Mouse (Mus musculus): ENCODE data around the gene Sipa1l1. TPM values are rescaled to one million over a fixed set of nuclear protein-coding genes. Genes with fewer than 3 reads are reported as not detected.
A peak's percentile ranks its signal among the peaks of the same experiment; 100 is the strongest.

Gene Sipa1l1
- total RNA-seq, 2 experiments from 2014 or later: 16.7 to 20.6 TPM

DNA sequence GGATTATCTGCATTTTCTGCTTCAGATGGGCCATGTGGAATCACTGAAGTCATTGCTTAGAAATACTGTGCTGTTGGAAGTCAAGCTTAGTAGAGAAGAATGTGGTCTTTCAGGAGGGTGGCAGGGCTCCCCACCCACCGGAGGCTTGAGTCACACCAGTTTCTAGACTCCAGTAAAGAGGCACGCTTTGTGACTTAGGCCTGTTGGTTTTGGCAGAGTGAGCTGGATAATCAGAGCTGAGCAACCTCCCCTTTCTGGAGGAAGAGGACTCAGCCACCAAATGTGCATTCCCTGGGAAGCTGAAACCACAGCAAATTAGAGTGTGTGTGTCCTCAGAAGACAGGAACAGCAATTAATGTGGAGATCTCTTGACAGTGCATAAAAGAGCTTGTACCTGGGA lies 258.3 kb downstream of the Sipa1l1 start:
- no peak for DNase-seq

DNA sequence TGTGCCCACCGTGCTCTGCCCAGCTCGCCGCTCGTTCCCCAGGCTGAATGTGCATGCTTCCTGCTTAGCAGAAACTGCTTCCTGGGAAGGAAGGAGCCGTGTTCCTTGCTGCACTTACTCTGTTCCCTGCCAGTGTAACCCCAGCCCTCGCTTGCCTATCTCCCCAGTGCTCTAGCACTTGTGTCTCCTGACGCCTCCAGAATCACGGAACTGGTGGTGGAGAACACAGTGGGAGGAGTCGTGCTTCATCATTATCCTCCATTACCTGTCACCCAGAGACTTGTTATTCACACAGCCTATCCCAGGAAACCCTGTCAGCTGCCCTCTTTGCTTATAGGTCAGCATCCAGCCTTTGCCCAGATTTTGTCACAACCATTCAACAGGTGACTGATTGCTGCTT lies 259.3 kb downstream of the Sipa1l1 start:
- DNase-seq: no peak

DNA sequence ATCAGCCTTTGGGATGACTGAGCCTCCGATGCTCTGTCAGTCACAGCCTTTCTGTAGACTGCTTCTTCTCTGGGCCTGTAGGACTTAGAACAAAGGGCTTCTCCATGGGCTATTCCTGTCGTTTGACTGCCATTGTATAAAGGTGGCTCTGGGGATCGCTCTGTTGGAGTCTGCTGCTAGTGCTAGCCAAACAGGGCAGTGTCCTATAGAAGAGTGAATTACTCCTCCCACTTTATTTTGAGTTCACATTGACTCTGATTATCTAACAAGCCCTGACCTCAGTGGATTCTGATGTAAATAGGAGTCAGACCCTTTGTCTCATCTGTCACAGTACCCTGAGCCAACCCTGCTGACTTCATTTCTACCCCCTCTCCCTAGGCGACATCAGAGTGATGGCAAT lies 264.2 kb downstream of the Sipa1l1 start:
- no peak for DNase-seq

- no peak for DNase-seq
Measured at GRCm38 (mm10) chr12:82434591-82434990, 265.5 kb downstream of the Sipa1l1 start.

DNA sequence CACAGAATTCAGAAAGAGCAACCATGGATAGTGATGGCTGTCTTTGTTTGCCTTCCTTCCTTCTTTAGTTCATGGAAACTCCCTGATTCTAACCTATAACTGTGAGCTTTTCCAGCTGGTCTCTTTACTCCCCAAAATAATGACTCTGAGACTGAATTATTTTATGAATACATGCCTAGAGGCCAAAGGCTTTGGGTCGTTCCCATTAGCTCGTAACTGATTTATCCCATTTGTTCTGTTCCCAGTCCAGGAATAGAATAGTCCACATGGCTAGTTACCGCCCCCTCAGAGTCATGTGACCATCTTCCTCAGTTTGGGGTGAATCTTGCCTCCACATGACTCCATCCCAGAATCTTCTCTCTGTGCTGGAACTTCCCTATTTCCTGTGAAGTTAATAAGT lies 272.4 kb downstream of the Sipa1l1 start:
- no peak for DNase-seq

- no peak for DNase-seq
Measured at GRCm38 (mm10) chr12:82446609-82447024, 277.5 kb downstream of the Sipa1l1 start.

DNA sequence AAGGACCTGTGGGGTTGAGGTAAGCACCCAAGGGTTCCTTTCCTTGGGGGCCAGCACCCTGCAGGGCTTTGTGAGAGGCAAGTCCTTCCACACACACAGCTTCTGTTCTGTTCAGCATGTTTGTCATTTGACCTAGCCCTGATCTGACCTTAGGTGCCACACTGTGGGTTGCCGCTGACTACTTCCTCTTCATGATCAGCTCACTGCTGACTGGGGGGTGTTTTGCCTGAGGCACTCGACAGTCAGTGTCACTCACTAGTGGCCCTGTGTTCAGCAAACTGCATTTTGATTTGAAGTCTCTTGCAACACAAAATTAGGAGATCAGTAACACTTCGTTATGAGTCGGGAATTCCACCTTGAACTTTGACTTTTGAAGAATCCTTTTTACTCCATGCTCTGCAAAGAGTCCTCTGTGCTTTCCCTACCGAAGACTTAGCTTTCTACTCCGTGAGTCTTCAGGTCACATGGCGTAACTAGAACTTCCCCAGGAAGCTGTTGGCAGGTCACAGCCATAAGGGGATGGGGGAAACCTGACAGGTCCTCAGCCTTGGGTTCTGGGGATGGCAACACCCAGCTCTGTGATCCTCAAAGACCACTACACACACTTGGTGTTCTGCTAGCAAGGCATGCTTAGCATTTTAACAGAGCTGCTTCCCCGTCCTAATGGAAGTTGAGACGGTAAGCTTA lies 279.2 kb downstream of the Sipa1l1 start:
- no peak for DNase-seq

DNA sequence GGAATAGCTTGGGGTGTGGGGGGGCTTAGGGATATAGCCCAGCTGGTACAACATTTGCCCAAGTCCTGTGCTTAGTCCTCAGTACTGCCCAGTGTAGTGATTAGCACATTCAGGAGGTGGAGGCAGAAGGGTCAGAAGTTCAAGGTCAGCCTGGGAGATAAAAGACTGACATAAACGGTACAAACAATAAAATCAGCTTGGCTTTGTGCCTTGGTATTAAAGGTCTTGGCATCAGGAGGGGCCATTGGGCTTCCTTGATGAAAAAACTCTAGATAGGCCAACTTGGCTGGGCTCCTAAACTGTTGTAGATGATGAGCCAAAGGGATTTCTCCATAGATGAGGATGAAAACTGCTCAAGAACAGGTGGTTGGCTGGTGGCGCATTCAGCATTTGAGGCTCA lies 283.3 kb downstream of the Sipa1l1 start:
- DNase-seq: no peak

DNA sequence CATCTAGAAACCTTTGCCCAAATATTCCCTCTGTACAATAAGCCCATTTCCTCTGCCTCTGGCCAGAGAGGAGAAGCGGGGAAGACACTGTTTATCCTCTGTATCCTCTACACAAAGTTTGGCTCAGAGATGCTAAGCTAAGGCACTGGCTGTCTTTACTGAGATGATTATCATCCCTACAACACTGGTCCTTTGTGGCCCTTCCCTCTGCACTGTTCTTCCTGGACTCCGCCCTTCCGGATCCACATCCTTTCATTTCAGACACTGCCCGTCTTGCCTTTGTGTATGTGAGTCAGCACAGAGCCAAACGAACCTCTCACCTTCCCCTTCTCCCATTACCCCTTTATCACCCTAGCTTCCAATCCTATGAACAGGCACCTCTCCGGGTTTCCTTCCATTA lies 285.3 kb downstream of the Sipa1l1 start:
- DNase-seq: no peak

- DNase-seq: no peak
Measured at GRCm38 (mm10) chr12:82455700-82456413, 286.7 kb downstream of the Sipa1l1 start.

DNA sequence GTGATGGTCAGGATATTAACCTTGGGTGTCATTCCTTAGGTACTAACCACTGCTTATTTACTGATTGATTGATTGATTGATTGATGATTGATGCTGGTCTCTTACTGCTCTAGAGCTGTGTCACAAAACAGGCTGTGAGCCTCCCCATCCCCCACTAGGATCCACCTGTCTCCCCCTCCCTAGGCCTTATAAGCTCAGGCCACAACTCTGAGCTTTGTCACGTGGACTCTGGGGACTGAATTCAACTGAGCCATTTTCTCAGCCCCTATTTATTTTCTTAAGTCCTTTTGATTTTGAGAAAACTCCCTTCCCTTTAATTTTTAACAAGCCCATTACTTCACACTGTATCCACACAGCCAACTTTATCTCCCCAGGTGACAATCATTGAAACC lies 287.3 kb downstream of the Sipa1l1 start:
- DNase-seq: no peak

GRCm38 (mm10) chr12:82457609-82458008 lies 288.5 kb downstream of the Sipa1l1 start:
- no peak for DNase-seq

- DNase-seq: no peak
Measured at GRCm38 (mm10) chr12:82458017-82458416, 288.9 kb downstream of the Sipa1l1 start.

DNA sequence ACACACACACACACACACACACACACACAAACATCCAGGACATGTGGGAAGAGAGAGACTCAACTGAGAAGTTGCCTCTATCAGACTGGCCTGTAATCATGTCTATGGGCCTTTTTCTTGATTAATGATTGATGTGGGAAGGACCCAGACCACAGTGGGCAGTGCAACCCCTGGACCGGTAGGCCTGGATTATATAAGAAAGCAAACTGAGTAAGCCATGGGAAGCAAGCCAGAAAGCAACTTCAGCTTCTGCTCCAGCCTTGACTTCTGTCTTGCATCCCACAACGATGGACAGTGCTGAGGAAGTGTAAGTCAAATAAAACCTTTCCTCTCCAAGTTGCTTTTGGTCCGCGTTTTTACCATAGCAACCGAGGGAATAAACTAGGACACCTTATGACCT lies 298.1 kb downstream of the Sipa1l1 start:
- no peak for DNase-seq

DNA sequence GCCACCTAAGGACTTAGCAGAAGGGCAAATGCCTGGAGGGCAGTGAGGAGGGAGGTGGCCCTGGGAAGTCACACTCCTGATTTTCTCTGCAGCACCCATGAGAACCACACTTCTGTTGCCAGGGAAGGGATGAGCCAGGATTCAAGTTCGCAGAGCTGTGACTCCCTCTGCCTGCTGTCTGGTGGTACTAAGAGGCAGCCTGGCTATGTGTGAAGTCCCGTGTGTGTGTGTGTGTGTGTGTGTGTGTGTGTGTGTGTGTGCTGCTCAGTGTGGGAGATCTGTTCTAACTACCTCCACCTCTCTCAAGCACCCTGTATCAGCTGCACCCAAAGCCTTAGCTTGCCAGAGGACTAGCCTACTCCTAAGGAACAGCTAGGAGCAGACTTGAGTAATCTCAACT lies 298.5 kb downstream of the Sipa1l1 start:
- peak; percentile 26 for DNase-seq

GRCm38 (mm10) chr12:82468416-82468815 lies 299.3 kb downstream of the Sipa1l1 start:
- peak; percentile 19 for DNase-seq

DNA sequence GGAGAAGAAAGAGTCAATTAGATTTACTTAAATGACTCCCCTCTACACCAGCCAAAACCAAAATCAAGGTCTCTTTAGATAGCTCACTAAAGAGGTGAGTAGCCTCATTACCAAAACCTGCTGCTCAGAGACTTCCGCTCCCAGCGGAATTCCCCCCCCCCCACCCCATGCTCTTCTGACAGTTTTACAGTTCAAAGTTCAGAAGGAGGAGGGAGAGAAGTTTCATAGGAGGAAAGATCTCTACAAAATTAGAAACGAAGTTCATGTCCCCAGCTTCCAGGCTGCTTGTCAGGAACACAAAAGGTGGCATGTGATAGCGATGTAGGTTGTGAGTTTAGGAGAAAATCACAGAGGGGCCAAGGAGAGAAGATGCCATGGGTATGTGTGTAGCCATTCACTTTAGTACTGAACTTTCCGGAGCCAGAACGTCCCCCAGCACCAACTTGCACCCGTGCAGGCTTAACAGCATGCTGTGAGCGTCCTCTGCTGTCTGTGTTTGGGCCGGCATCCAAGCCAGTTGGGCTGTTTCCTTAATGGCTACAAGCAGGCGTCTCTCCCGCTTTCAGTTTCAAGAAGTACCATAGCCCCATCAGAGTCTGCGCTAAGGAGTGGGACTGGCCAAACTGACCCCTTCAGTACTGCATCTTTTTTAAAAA lies 300.7 kb downstream of the Sipa1l1 start:
- DNase-seq: peak; percentile 85

- DNase-seq: peak; percentile 65
Measured at GRCm38 (mm10) chr12:82470362-82470936, 301.3 kb downstream of the Sipa1l1 start.

- no peak for DNase-seq
Measured at GRCm38 (mm10) chr12:82472796-82473195, 303.7 kb downstream of the Sipa1l1 start.

- no peak for DNase-seq
Measured at GRCm38 (mm10) chr12:82473238-82473637, 304.1 kb downstream of the Sipa1l1 start.

GRCm38 (mm10) chr12:82474409-82474808 lies 305.3 kb downstream of the Sipa1l1 start:
- no peak for DNase-seq

DNA sequence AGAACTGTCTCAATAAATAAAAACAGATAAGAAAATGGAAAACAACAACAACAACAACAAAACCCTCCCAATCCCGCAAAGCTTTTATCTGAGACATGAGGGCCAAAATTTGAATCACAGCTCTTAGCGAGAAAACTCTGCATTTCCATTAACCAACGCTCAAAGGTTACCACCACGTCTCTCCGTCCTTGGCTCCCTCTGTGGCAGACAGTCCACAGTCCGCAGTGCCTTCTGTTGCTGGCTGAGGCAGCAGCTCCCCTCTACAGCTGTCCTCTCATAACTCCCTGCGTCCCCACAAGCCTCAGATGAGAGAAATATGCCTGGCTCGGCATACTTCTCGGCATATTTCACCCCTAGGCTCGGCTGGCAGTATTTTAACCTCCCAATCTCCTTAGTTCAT lies 306.9 kb downstream of the Sipa1l1 start:
- no peak for DNase-seq

GRCm38 (mm10) chr12:82476580-82476979 lies 307.5 kb downstream of the Sipa1l1 start:
- no peak for DNase-seq

Data from gastrocnemius, postnatal 10 days (tissue).